Comparison of ENCODE assay signal across 8 mouse cellular contexts in genomic region chr13:99344599-99345575, GRCm38 (mm10). TPM values are rescaled to one million over a fixed set of nuclear protein-coding genes. Genes with fewer than 3 reads are reported as not detected.
A peak's percentile ranks its signal among the peaks of the same experiment; 100 is the strongest.
DNase-seq lines count a peak whose midpoint lies in the region; ATAC-seq and TF ChIP-seq lines count a peak whose summit lies in the region.

Ptcd2 (minus strand) TSS chr13:99344705.
Mrps27 (plus strand) TSS chr13:99344786.

- no peaks in the 10 kb centered on the region for H3K27me3 ChIP-seq in forebrain, embryonic 10.5 days (ENCODE audit: poor library complexity, severe bottlenecking)
- no peaks in the 10 kb centered on the region for H3K27me3 ChIP-seq in heart, embryonic 15.5 days
- H3K27me3 ChIP-seq in liver, embryonic 14.5 days (ENCODE audit: control insufficient read depth, insufficient read depth, low read length): no peaks in the 10 kb centered on the region
- no peaks in the 10 kb centered on the region for H3K27me3 ChIP-seq in neural tube, embryonic 11.5 days (ENCODE audit: control insufficient read depth, insufficient read depth, low read length)
- no peaks in the 10 kb centered on the region for H3K27me3 ChIP-seq in stomach, postnatal 0 days (ENCODE audit: control insufficient read depth, insufficient read depth, low read length)

- peak within 1 kb of the TSS; percentile 90 for H3K4me3 ChIP-seq in forebrain, embryonic 10.5 days
- peak within 1 kb of the TSS; percentile 68 for H3K4me3 ChIP-seq in heart, embryonic 15.5 days
- peak within 1 kb of the TSS; percentile 86 to 93 for H3K4me3 ChIP-seq in liver, embryonic 14.5 days (ENCODE audit: insufficient read depth in 1 of 2, low read depth in 2 of 2, low read length in 2 of 2)
- peak within 1 kb of the TSS; percentile 59 for H3K4me3 ChIP-seq in neural tube, embryonic 11.5 days (ENCODE audit: low read depth, low read length)
- peak within 1 kb of the TSS; percentile 88 for H3K4me3 ChIP-seq in stomach, postnatal 0 days (ENCODE audit: low read depth, low read length)

- peak; percentile 91 for ATAC-seq in heart, embryonic 15.5 days (replicated peaks; ENCODE audit: insufficient number of reproducible peaks, insufficient read depth, low FRiP score, low read depth)
- ATAC-seq in liver, embryonic 14.5 days (ENCODE audit: insufficient read depth): peak; percentile 98
- peak; percentile 98 for ATAC-seq in neural tube, embryonic 11.5 days (ENCODE audit: insufficient read depth, low FRiP score, low TSS enrichment)
- ATAC-seq in stomach, postnatal 0 days (ENCODE audit: low FRiP score, low TSS enrichment): peak; percentile 99

- 4% methylated on average over 39 of the region's 39 CpGs for WGBS in forebrain, embryonic 10.5 days
- 3% methylated on average over 39 of the region's 39 CpGs for WGBS in heart, embryonic 15.5 days
- under 1% methylated on average over 39 of the region's 39 CpGs for WGBS in liver, embryonic 14.5 days (ENCODE audit: insufficient replicate concordance)
- WGBS in neural tube, embryonic 11.5 days: 4% methylated on average over 32 of the region's 39 CpGs
- WGBS in stomach, postnatal 0 days: 1% methylated on average over 39 of the region's 39 CpGs

- no peaks in the 10 kb centered on the region for H3K9me3 ChIP-seq in forebrain, embryonic 10.5 days
- H3K9me3 ChIP-seq in heart, embryonic 15.5 days (replicated peaks): no peaks in the 10 kb centered on the region
- no peaks in the 10 kb centered on the region for H3K9me3 ChIP-seq in liver, embryonic 14.5 days (ENCODE audit: control insufficient read depth, low read length)
- no peaks in the 10 kb centered on the region for H3K9me3 ChIP-seq in neural tube, embryonic 11.5 days (ENCODE audit: control insufficient read depth, low read length)
- H3K9me3 ChIP-seq in stomach, postnatal 0 days (ENCODE audit: control insufficient read depth, low read length): no peaks in the 10 kb centered on the region

- TF ChIP-seq EP300 in liver, embryonic 14.5 days (IDR thresholded peaks at IDR 0.05; ENCODE audit: low read depth): peak; percentile 26
- no peak for TF ChIP-seq EP300 in stomach, postnatal 0 days (optimal IDR thresholded peaks at IDR 0.05)

- peak; percentile 95 to 97 for DNase-seq in CD8-positive naive resting alpha-beta T cell, adult 2 months (ENCODE audit: low read depth in 2 of 2, low spot score in 2 of 2)
- DNase-seq in c-Kit-positive CD71-negative TER-119-negative erythroid progenitor cells, embryonic 14.5 days (ENCODE audit: low read depth): peak; percentile 87
- DNase-seq in forebrain, embryonic 10.5 days (ENCODE audit: extremely low spot score, low spot score): peak; percentile 98
- DNase-seq in kidney, postnatal 25 days: peak; percentile 98 to 99
- DNase-seq in liver, embryonic 14.5 days (ENCODE audit: low read depth in 3 of 3, low spot score in 3 of 3): peak; percentile 88 to 91 (median 89)
- DNase-seq in neural tube, embryonic 11.5 days (ENCODE audit: low spot score): peak; percentile 98
- peak; percentile 97 for DNase-seq in stomach, postnatal 0 days (ENCODE audit: low spot score)

- peak within 1 kb of the TSS; percentile 76 for H3K9ac ChIP-seq in heart, embryonic 15.5 days
- H3K9ac ChIP-seq in liver, embryonic 14.5 days (replicated peaks): peak within 1 kb of the TSS; percentile 67
- H3K9ac ChIP-seq in neural tube, embryonic 11.5 days (ENCODE audit: low read length): peak within 1 kb of the TSS; percentile 79
- peak within 1 kb of the TSS; percentile 90 for H3K9ac ChIP-seq in stomach, postnatal 0 days (ENCODE audit: low read length)

- peak; percentile 22; the same call in 1 of the 2 replicates for TF ChIP-seq CTCF in liver, embryonic 14.5 days (IDR thresholded peaks at IDR 0.05; ENCODE audit: low read depth)
- TF ChIP-seq CTCF in stomach, postnatal 0 days (IDR thresholded peaks at IDR 0.05; ENCODE audit: low read depth): no peak

- peak within 1 kb of the TSS; percentile 69 for H3K4me2 ChIP-seq in heart, embryonic 15.5 days
- H3K4me2 ChIP-seq in liver, embryonic 14.5 days (ENCODE audit: low read depth): peak within 1 kb of the TSS; percentile 88
- peak within 1 kb of the TSS; percentile 46 for H3K4me2 ChIP-seq in neural tube, embryonic 11.5 days (ENCODE audit: low read depth)
- H3K4me2 ChIP-seq in stomach, postnatal 0 days (replicated peaks; ENCODE audit: low read depth): peak within 1 kb of the TSS; percentile 77

- H3K27ac ChIP-seq in forebrain, embryonic 10.5 days: peak within 1 kb of the TSS; percentile 95
- H3K27ac ChIP-seq in heart, embryonic 15.5 days: peak within 1 kb of the TSS; percentile 86
- H3K27ac ChIP-seq in liver, embryonic 14.5 days: peak within 1 kb of the TSS; percentile 5
- H3K27ac ChIP-seq in neural tube, embryonic 11.5 days (ENCODE audit: low read depth, low read length): peak within 1 kb of the TSS; percentile 62
- H3K27ac ChIP-seq in stomach, postnatal 0 days (replicated peaks): peak within 1 kb of the TSS; percentile 90

- H3K36me3 ChIP-seq in forebrain, embryonic 10.5 days (replicated peaks): peaks cover 60% of the 10 kb centered on the region
- peaks cover 31% of the 10 kb centered on the region for H3K36me3 ChIP-seq in heart, embryonic 15.5 days
- peaks cover under 1% of the 10 kb centered on the region for H3K36me3 ChIP-seq in liver, embryonic 14.5 days (replicated peaks; ENCODE audit: control insufficient read depth, insufficient read depth, low read depth)
- peaks cover 5% of the 10 kb centered on the region for H3K36me3 ChIP-seq in neural tube, embryonic 11.5 days (ENCODE audit: control insufficient read depth, insufficient read depth, low read length)
- H3K36me3 ChIP-seq in stomach, postnatal 0 days (ENCODE audit: control insufficient read depth, insufficient read depth, low read length): peaks cover 15% of the 10 kb centered on the region; the same call in 1 of the 2 replicates

- peaks cover 20% of the 10 kb centered on the region for H3K4me1 ChIP-seq in forebrain, embryonic 10.5 days
- H3K4me1 ChIP-seq in heart, embryonic 15.5 days (replicated peaks): peaks cover 33% of the 10 kb centered on the region
- H3K4me1 ChIP-seq in liver, embryonic 14.5 days (replicated peaks; ENCODE audit: control insufficient read depth in 2 of 2, insufficient read depth in 2 of 2, low read length in 1 of 2): peaks cover 7 to 9% of the 10 kb centered on the region in 2 experiments; a peak in 3 of 4 replicates
- peaks cover 5% of the 10 kb centered on the region; the same call in 1 of the 2 replicates for H3K4me1 ChIP-seq in neural tube, embryonic 11.5 days (ENCODE audit: control insufficient read depth, insufficient read depth, low read length)
- no peaks in the 10 kb centered on the region for H3K4me1 ChIP-seq in stomach, postnatal 0 days (replicated peaks; ENCODE audit: control insufficient read depth, insufficient read depth)

RNA-seq across cellular contexts. Expression of gene Ptcd2, which starts in this region (rescaled TPM):
- 54.6 and 56.4 TPM in 2 replicates for polyA plus RNA-seq in forebrain, embryonic 10.5 days (2016; fragmentation: Nextera tagmentation; extraction: Ambion mirVana)
- polyA plus RNA-seq in heart, embryonic 15.5 days (2015; fragmentation: Nextera tagmentation; extraction: Ambion mirVana): 63.9 and 71.8 TPM in 2 replicates
- 9.0 and 13.3 TPM in 2 replicates for polyA plus RNA-seq in liver, embryonic 14.5 days (2012; rRNA removed)
- polyA plus RNA-seq in liver, embryonic 14.5 days (2014; fragmentation: Nextera tagmentation; extraction: Ambion mirVana): 28.4 and 31.4 TPM in 2 replicates
- polyA plus RNA-seq in neural tube, embryonic 11.5 days (2014; fragmentation: Nextera tagmentation; extraction: Ambion mirVana): 53.7 and 54.7 TPM in 2 replicates
- 30.1 and 31.0 TPM in 2 replicates for polyA plus RNA-seq in stomach, postnatal 0 days (2015; fragmentation: Nextera tagmentation; extraction: Ambion mirVana)

RNA-seq across cellular contexts. Expression of gene Mrps27, which starts in this region (rescaled TPM):
- 84.1 and 85.3 TPM in 2 replicates for polyA plus RNA-seq in forebrain, embryonic 10.5 days (2016; fragmentation: Nextera tagmentation; extraction: Ambion mirVana)
- polyA plus RNA-seq in heart, embryonic 15.5 days (2015; fragmentation: Nextera tagmentation; extraction: Ambion mirVana): 77.5 and 78.5 TPM in 2 replicates
- 10.8 and 14.4 TPM in 2 replicates for polyA plus RNA-seq in liver, embryonic 14.5 days (2012; rRNA removed)
- 21.5 and 24.6 TPM in 2 replicates for polyA plus RNA-seq in liver, embryonic 14.5 days (2014; fragmentation: Nextera tagmentation; extraction: Ambion mirVana)
- 67.1 and 67.3 TPM in 2 replicates for polyA plus RNA-seq in neural tube, embryonic 11.5 days (2014; fragmentation: Nextera tagmentation; extraction: Ambion mirVana)
- polyA plus RNA-seq in stomach, postnatal 0 days (2015; fragmentation: Nextera tagmentation; extraction: Ambion mirVana): 29.9 and 30.8 TPM in 2 replicates

Comparison
In these comparisons a context has a peak if more than half of its experiments do, and no peak if none do; other contexts are left out.
1. Peak in every context shown above with its lines: DNase-seq, ATAC-seq, H3K4me3 ChIP-seq and H3K27ac ChIP-seq.
2. H3K27ac ChIP-seq: peak in every context shown above with its lines; median percentile 95 in forebrain, embryonic 10.5 days; 90 in stomach, postnatal 0 days; 86 in heart, embryonic 15.5 days; 62 in neural tube, embryonic 11.5 days; 5 in liver, embryonic 14.5 days.